Mouse (Mus musculus) midbrain, embryonic 11.5 days (tissue): ENCODE measurements around the gene Bsn. TPM values are rescaled to one million over a fixed set of nuclear protein-coding genes. Genes with fewer than 3 reads are reported as not detected.

Experiments used
- ATAC-seq: fragments of 200-750 bp; cut with Nextera tagmentation; 2 replicates; pipeline ENCODE4 v1.8.0; 2017; ENCODE audit warnings: moderate TSS enrichment, moderate library complexity; ENCODE audit not compliant: low FRiP score
- DNase-seq: peaks from one replicate; pipeline ENCODE4 v3.0.0; 2015; ENCODE audit warnings: low spot score; ENCODE audit errors: missing footprints
- H3K27ac ChIP-seq: fragments of 300-500 bp; sonication (generic); 2 replicates; pipeline ENCODE4 v1.5.1; 2014; ENCODE audit warnings: low read depth, low read length
- H3K27me3 ChIP-seq: fragments of 300-500 bp; sonication (generic); 2 replicates; pipeline ENCODE4 v1.6.1; 2014; ENCODE audit warnings: mild to moderate bottlenecking, low read length, moderate library complexity, mixed read lengths; ENCODE audit not compliant: control insufficient read depth, insufficient read depth
- H3K36me3 ChIP-seq: fragments of 300-500 bp; sonication (generic); 2 replicates; pipeline ENCODE4 v1.6.1; 2014; ENCODE audit warnings: mild to moderate bottlenecking, low read length, moderate library complexity, mixed read lengths; ENCODE audit not compliant: control insufficient read depth, insufficient read depth
- H3K4me1 ChIP-seq: fragments of 300-500 bp; sonication (generic); 2 replicates; pipeline ENCODE4 v1.6.1; 2014; ENCODE audit warnings: low read length; ENCODE audit not compliant: control insufficient read depth, insufficient read depth
- H3K4me2 ChIP-seq: fragments of 300-500 bp; sonication (generic); 2 replicates; pipeline ENCODE4 v1.6.1; 2014; ENCODE audit warnings: mild to moderate bottlenecking, moderate library complexity
- H3K4me3 ChIP-seq: fragments of 300-500 bp; sonication (generic); 2 replicates; pipeline ENCODE4 v1.5.1; 2014; ENCODE audit warnings: low read depth, low read length
- H3K9ac ChIP-seq: fragments of 300-500 bp; sonication (generic); 2 replicates; pipeline ENCODE4 v1.6.1; 2014; ENCODE audit warnings: low read length
- H3K9me3 ChIP-seq: fragments of 300-500 bp; sonication (generic); 2 replicates; pipeline ENCODE4 v1.6.1; 2016; ENCODE audit warnings: low read length; ENCODE audit not compliant: control insufficient read depth
- WGBS: fragments of 180-500 bp; shearing (Covaris S2); extraction: QIAGEN DNeasy Blood & Tissue Kit; methylation state at CpG from one replicate; pipeline ENCODE4 v1.1.7; 2014; 5-methylcytosine and 5-hydroxymethylcytosine counted together
- polyA plus RNA-seq: library from polyadenylated mRNA; unstranded; fragments of >200 nt; fragmentation: Nextera tagmentation; extraction: Ambion mirVana; gene quantifications from 2 replicates; pipeline ENCODE4 v1.2.1, GENCODE M21; 2014

Gene Bsn
- polyA plus RNA-seq, 1 experiment from 2014 or later = 2.4 TPM

DNA sequence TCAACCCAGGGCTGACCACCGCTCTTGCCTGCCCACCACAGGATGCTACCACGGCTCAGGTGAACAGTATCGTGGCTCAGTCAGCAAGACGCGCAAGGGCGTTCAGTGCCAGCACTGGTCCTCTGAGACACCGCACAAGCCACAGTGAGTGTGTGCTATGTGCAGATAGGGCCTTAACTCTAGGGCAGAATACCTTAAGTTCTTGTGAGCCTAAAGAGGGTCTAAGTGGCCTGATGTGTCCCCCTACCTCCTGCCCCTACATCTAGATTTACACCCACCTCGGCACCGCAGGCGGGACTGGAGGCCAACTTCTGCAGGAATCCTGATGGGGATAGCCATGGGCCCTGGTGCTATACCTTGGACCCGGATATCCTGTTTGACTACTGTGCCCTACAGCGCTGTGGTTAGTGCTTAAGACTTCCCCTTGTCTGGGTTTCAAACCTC is 107.2 kb downstream of the Bsn start, which contains the start of gene Rnf123:
Gene Rnf123, minus strand, starts transcription at position 359 of the 444 bp plus-strand sequence.
- Histone ChIP-seq H3K27me3 (peaks cover 24% of the 10 kb centered on the region), H3K27ac (no peak within 1 kb of the TSS), H3K9ac (no peak within 1 kb of the TSS), H3K4me1 (peaks cover 11% of the 10 kb centered on the region; the same call in 1 of the 2 replicates), H3K4me3 (no peak within 1 kb of the TSS), H3K4me2 (no peak within 1 kb of the TSS), H3K9me3 (no peaks in the 10 kb centered on the region), H3K36me3 (peaks cover 26% of the 10 kb centered on the region)
- DNase-seq (no peak), ATAC-seq (no peak)
- WGBS = 40% methylated on average over 12 of the region's 12 CpGs

DNA sequence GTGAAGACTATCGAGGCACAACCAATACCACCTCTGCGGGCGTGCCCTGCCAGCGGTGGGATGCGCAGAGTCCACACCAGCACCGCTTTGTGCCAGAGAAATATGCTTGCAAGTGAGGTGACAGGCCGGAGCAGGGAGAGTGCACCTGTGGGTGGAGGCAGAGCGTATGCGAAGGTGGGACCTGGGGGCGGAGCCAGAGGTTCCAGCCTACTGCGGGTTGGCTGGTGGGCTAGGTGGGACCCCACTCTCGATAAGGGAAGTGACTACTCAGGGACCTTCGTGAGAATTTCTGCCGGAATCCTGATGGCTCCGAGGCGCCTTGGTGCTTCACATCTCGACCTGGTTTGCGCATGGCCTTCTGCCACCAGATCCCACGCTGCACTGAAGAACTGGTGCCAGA is 107.6 kb downstream of the Bsn start:
- 9% methylated on average over 19 of the region's 19 CpGs for WGBS
- no peak for ATAC-seq
- Histone ChIP-seq H3K9ac (no peak overlapping the region), H3K36me3 (peaks cover 23% of the 10 kb centered on the region), H3K27me3 (peaks cover 24% of the 10 kb centered on the region), H3K9me3 (no peaks in the 10 kb centered on the region), H3K4me3 (no peak overlapping the region), H3K4me2 (no peak overlapping the region), H3K27ac (no peak overlapping the region), H3K4me1 (peaks cover 11% of the 10 kb centered on the region; the same call in 1 of the 2 replicates)
- no peak for DNase-seq

- H3K4me1 ChIP-seq = peaks cover 11% of the 10 kb centered on the region; the same call in 1 of the 2 replicates
- H3K4me3 ChIP-seq = peak within 1 kb of the TSS; percentile 71
- peak within 1 kb of the TSS; percentile 88 for H3K4me2 ChIP-seq
- DNase-seq = no peak
- peak within 1 kb of the TSS; percentile 90 for H3K9ac ChIP-seq
- ATAC-seq = no peak
- peaks cover 3% of the 10 kb centered on the region; the same call in 1 of the 2 replicates for H3K36me3 ChIP-seq
- peaks cover 24% of the 10 kb centered on the region for H3K27me3 ChIP-seq
- WGBS = 77% methylated on average over 5 of the region's 5 CpGs
- H3K9me3 ChIP-seq = no peaks in the 10 kb centered on the region
- H3K27ac ChIP-seq = no peak within 1 kb of the TSS
Measured at GRCm38 (mm10) chr9:108080168-108080567, 110.0 kb downstream of the Bsn start, which contains the start of gene Mst1. Gene Mst1 (plus strand): TSS chr9:108080436.

GRCm38 (mm10) chr9:108073141-108073930 is 116.8 kb downstream of the Bsn start:
- no peak overlapping the region for H3K27ac ChIP-seq
- H3K27me3 ChIP-seq = no peaks in the 10 kb centered on the region
- H3K9ac ChIP-seq = no peak overlapping the region
- H3K4me3 ChIP-seq = no peak overlapping the region
- H3K36me3 ChIP-seq = no peaks in the 10 kb centered on the region; the same call in 1 of the 2 replicates
- WGBS = 61% methylated on average over 7 of the region's 7 CpGs
- H3K9me3 ChIP-seq = no peaks in the 10 kb centered on the region
- no peak overlapping the region for H3K4me2 ChIP-seq
- DNase-seq (no peak), ATAC-seq (no peak)
- H3K4me1 ChIP-seq = peaks cover 3% of the 10 kb centered on the region; the same call in 1 of the 2 replicates

DNA sequence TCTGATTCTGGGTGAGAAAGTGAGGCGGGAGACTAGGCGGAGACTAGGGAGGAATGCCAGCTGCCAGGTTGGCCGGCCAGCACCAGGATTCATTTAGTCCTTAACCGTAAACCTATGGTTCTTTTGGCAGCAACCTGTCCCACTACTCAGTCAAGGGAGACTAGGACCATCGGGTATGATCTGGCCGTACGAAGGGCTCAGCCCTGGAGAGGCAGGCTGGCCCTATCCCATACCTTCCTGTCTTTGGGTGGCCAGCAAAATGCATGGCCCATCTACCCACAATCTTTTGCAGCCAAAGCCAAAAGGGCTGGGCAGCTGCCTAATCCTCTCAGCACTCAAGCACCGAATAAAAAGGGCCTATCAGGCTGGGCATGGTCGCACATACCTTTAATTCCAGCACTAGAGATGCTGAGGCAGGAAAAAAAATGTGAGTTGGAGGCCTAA is 117.7 kb downstream of the Bsn start:
- H3K4me2 ChIP-seq = no peak overlapping the region
- H3K9ac ChIP-seq = no peak overlapping the region
- ATAC-seq (no peak), DNase-seq (no peak)
- 54% methylated on average over 9 of the region's 9 CpGs for WGBS
- H3K9me3 ChIP-seq = no peaks in the 10 kb centered on the region
- no peak overlapping the region for H3K27ac ChIP-seq
- H3K4me1 ChIP-seq = no peaks in the 10 kb centered on the region
- no peaks in the 10 kb centered on the region; the same call in 1 of the 2 replicates for H3K36me3 ChIP-seq
- H3K4me3 ChIP-seq = no peak overlapping the region
- no peaks in the 10 kb centered on the region for H3K27me3 ChIP-seq

- no peaks in the 10 kb centered on the region; the same call in 1 of the 2 replicates for H3K36me3 ChIP-seq
- H3K9me3 ChIP-seq = no peaks in the 10 kb centered on the region
- no peak overlapping the region for H3K4me3 ChIP-seq
- WGBS = 92% methylated on average over 4 of the region's 4 CpGs
- no peak overlapping the region for H3K9ac ChIP-seq
- no peaks in the 10 kb centered on the region for H3K4me1 ChIP-seq
- H3K4me2 ChIP-seq = no peak overlapping the region
- H3K27me3 ChIP-seq = no peaks in the 10 kb centered on the region
- DNase-seq (no peak), ATAC-seq (no peak)
- no peak overlapping the region for H3K27ac ChIP-seq
Measured at GRCm38 (mm10) chr9:108071801-108072200, 118.4 kb downstream of the Bsn start.

DNA sequence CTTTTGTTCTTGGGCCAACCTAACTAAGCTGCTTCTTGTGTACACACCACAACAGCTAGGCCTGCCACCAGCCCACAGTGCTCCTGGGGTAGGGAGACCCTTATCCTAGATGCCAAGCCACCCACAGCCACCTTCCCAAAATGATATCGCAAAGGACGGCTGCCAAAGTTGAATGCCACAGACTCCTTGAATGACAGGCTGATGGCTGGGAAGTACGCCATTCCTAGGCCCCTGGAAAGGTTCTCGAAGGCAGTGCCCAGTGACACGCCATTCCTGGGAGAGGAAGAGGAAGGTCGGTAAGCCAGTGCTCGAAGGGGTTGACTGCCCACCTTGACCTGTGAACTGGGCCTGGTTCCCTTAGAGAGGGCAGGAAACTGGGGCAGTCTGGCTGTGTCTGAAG is 120.7 kb downstream of the Bsn start:
- Histone ChIP-seq H3K9ac (no peak overlapping the region), H3K4me1 (no peaks in the 10 kb centered on the region), H3K9me3 (no peaks in the 10 kb centered on the region), H3K27me3 (no peaks in the 10 kb centered on the region), H3K36me3 (no peaks in the 10 kb centered on the region; the same call in 1 of the 2 replicates), H3K4me2 (no peak overlapping the region), H3K4me3 (no peak overlapping the region), H3K27ac (no peak overlapping the region)
- 87% methylated on average over 7 of the region's 7 CpGs for WGBS
- ATAC-seq (no peak), DNase-seq (no peak)

GRCm38 (mm10) chr9:108069007-108069406 is 121.2 kb downstream of the Bsn start:
- Histone ChIP-seq H3K36me3 (no peaks in the 10 kb centered on the region; the same call in 1 of the 2 replicates), H3K4me2 (no peak overlapping the region), H3K4me3 (no peak overlapping the region), H3K4me1 (no peaks in the 10 kb centered on the region), H3K27me3 (no peaks in the 10 kb centered on the region), H3K27ac (no peak overlapping the region), H3K9me3 (no peaks in the 10 kb centered on the region), H3K9ac (no peak overlapping the region)
- 88% methylated on average over 9 of the region's 9 CpGs for WGBS
- DNase-seq = no peak
- no peak for ATAC-seq

DNA sequence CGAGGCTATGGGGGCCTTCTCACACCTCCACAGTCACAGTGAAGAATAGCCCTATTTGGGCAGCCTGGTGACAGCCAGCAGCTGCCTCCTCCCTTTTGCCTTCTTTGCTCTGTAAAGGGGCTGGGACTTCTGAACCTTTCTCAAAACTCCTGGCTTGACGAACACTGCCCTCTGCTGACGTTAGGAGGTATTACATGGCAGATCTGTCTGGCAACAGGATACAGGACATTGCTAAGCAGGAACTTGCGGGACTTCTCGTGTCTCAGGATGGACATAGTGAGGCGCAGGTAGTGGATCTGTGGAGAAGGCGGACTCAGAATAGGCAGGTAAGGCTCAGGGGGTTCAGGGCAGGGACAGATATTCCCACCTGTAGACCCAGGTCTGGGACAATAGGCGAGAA is 122.3 kb downstream of the Bsn start:
- no peak overlapping the region for H3K9ac ChIP-seq
- ATAC-seq (peak; percentile 49; the same call in 1 of the 2 replicates), DNase-seq (peak; percentile 99)
- H3K4me1 ChIP-seq = no peaks in the 10 kb centered on the region
- H3K4me2 ChIP-seq = no peak overlapping the region
- WGBS = 28% methylated on average over 8 of the region's 8 CpGs
- H3K4me3 ChIP-seq = no peak overlapping the region
- H3K27me3 ChIP-seq = no peaks in the 10 kb centered on the region
- no peaks in the 10 kb centered on the region; the same call in 1 of the 2 replicates for H3K36me3 ChIP-seq
- no peak overlapping the region for H3K27ac ChIP-seq
- no peaks in the 10 kb centered on the region for H3K9me3 ChIP-seq
